Mouse (Mus musculus) cerebellum, adult 2 months (tissue): Measurements from ENCODE around the gene Hic1.

Experiments
- CTCF ChIP-seq: fragments of 200-500 bp; IDR thresholded peaks from 2 replicates; pipeline ENCODE4 v1.5.1; 2011; ENCODE audit warnings: low read depth, mild to moderate bottlenecking, control low read depth, low read length, moderate library complexity, borderline replicate concordance; ENCODE audit not compliant: insufficient read depth
- POLR2A ChIP-seq: fragments of 200-500 bp; IDR thresholded peaks from 2 replicates; pipeline ENCODE4 v1.6.1; 2011; ENCODE audit warnings: low read length, control low read depth, borderline replicate concordance; ENCODE audit not compliant: insufficient read depth

- TF ChIP-seq CTCF, result no peak
- no peak for TF ChIP-seq POLR2A
These were observed 38.0 kb downstream of the Hic1 start for GRCm38 (mm10) chr11:75131300-75131699.
